Mouse (Mus musculus): ENCODE data around the gene Gm10840. TPM values are rescaled to one million over a fixed set of nuclear protein-coding genes. Genes with fewer than 3 reads are reported as not detected.
A peak's percentile ranks its signal among the peaks of the same experiment; 100 is the strongest.
"Not testable (repeated sequence)": the region's sequence is repeated elsewhere in the genome, so short reads cannot be mapped to it uniquely, and the experiment has no call there.

The Gm10840 gene
- polyA plus RNA-seq, 1 experiment from 2014 or later: not detected

- no peak for ATAC-seq (replicated peaks; ENCODE audit: extremely low read depth, insufficient read depth, low FRiP score)
- 51% methylated on average over 5 of the region's 5 CpGs for WGBS
- peak overlapping the region; percentile 57 for H3K4me3 ChIP-seq (ENCODE audit: low read length)
- H3K9ac ChIP-seq (ENCODE audit: low read length): peak overlapping the region; percentile 70
- H3K4me2 ChIP-seq (ENCODE audit: low read depth, low read length): peak overlapping the region; percentile 73
- H3K9me3 ChIP-seq (replicated peaks; ENCODE audit: control insufficient read depth, low read length): no peaks in the 10 kb centered on the region
- no peaks in the 10 kb centered on the region; the same call in 1 of the 2 replicates for H3K36me3 ChIP-seq (ENCODE audit: control insufficient read depth, insufficient read depth)
- no peak overlapping the region for H3K27ac ChIP-seq (ENCODE audit: low read length)
- H3K27me3 ChIP-seq (ENCODE audit: control insufficient read depth, insufficient read depth, low read length): no peaks in the 10 kb centered on the region
- peaks cover 13% of the 10 kb centered on the region for H3K4me1 ChIP-seq (ENCODE audit: control insufficient read depth, insufficient read depth, low read length)
Observed at GRCm38 (mm10) chr11:106192241-106192640, 31.6 kb downstream of the Gm10840 start.

GRCm38 (mm10) chr11:106192657-106193370 lies 32.2 kb downstream of the Gm10840 start:
- no peaks in the 10 kb centered on the region for H3K27me3 ChIP-seq (ENCODE audit: control insufficient read depth, insufficient read depth, low read length)
- WGBS: 9% methylated on average over 19 of the region's 19 CpGs
- peak overlapping the region; percentile 73 for H3K4me2 ChIP-seq (ENCODE audit: low read depth, low read length)
- peak overlapping the region; percentile 70 for H3K9ac ChIP-seq (ENCODE audit: low read length)
- peak overlapping the region; percentile 57 for H3K27ac ChIP-seq (ENCODE audit: low read length)
- ATAC-seq (replicated peaks; ENCODE audit: extremely low read depth, insufficient read depth, low FRiP score): peak; percentile 52; the same call in 1 of the 2 replicates
- H3K36me3 ChIP-seq (ENCODE audit: control insufficient read depth, insufficient read depth): peaks cover 4% of the 10 kb centered on the region; the same call in 1 of the 2 replicates
- H3K4me1 ChIP-seq (ENCODE audit: control insufficient read depth, insufficient read depth, low read length): peaks cover 11% of the 10 kb centered on the region
- no peaks in the 10 kb centered on the region for H3K9me3 ChIP-seq (replicated peaks; ENCODE audit: control insufficient read depth, low read length)
- H3K4me3 ChIP-seq (ENCODE audit: low read length): peak overlapping the region; percentile 57

GRCm38 (mm10) chr11:106193371-106194154 lies 32.9 kb downstream of the Gm10840 start:
- peak; percentile 94 for ATAC-seq (replicated peaks; ENCODE audit: extremely low read depth, insufficient read depth, low FRiP score)
- peak overlapping the region; percentile 87 for H3K4me2 ChIP-seq (ENCODE audit: low read depth, low read length)
- H3K4me3 ChIP-seq (ENCODE audit: low read length): peak overlapping the region; percentile 57
- WGBS: under 1% methylated on average over 44 of the region's 44 CpGs
- H3K27me3 ChIP-seq (ENCODE audit: control insufficient read depth, insufficient read depth, low read length): no peaks in the 10 kb centered on the region
- peak overlapping the region; percentile 78 for H3K9ac ChIP-seq (ENCODE audit: low read length)
- no peaks in the 10 kb centered on the region for H3K9me3 ChIP-seq (replicated peaks; ENCODE audit: control insufficient read depth, low read length)
- H3K36me3 ChIP-seq (ENCODE audit: control insufficient read depth, insufficient read depth): peaks cover 4% of the 10 kb centered on the region; the same call in 1 of the 2 replicates
- peak overlapping the region; percentile 84 for H3K27ac ChIP-seq (ENCODE audit: low read length)
- peaks cover 11% of the 10 kb centered on the region for H3K4me1 ChIP-seq (ENCODE audit: control insufficient read depth, insufficient read depth, low read length)

DNA sequence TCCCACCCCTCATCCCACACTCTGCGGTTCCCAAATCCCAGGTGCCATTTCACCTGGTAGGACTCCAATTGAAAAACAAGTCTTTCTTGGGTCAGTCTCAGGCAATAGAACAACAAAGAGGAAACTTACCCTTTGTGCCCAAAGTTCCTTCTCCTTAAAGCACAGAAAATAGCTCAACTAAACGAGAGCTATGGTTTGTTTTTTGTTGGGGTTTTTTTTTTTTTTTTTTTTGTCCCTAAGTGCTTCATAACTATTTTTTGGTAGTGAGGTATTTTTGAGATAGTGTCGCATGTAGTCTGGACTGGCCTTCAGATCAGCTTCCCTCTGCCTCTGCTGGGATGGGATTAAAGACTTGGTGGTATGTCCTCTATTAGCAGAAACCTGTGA lies 33.5 kb downstream of the Gm10840 start:
- H3K36me3 ChIP-seq (ENCODE audit: control insufficient read depth, insufficient read depth): peaks cover 7% of the 10 kb centered on the region; the same call in 1 of the 2 replicates
- peaks cover 11% of the 10 kb centered on the region for H3K4me1 ChIP-seq (ENCODE audit: control insufficient read depth, insufficient read depth, low read length)
- peak overlapping the region; percentile 84 for H3K27ac ChIP-seq (ENCODE audit: low read length)
- peak overlapping the region; percentile 87 for H3K4me2 ChIP-seq (ENCODE audit: low read depth, low read length)
- ATAC-seq (replicated peaks; ENCODE audit: extremely low read depth, insufficient read depth, low FRiP score): no peak
- H3K27me3 ChIP-seq (ENCODE audit: control insufficient read depth, insufficient read depth, low read length): no peaks in the 10 kb centered on the region
- no peaks in the 10 kb centered on the region for H3K9me3 ChIP-seq (replicated peaks; ENCODE audit: control insufficient read depth, low read length)
- H3K9ac ChIP-seq (ENCODE audit: low read length): peak overlapping the region; percentile 78
- WGBS: 32% methylated on average over 3 of the region's 3 CpGs
- H3K4me3 ChIP-seq (ENCODE audit: low read length): peak overlapping the region; percentile 57

DNA sequence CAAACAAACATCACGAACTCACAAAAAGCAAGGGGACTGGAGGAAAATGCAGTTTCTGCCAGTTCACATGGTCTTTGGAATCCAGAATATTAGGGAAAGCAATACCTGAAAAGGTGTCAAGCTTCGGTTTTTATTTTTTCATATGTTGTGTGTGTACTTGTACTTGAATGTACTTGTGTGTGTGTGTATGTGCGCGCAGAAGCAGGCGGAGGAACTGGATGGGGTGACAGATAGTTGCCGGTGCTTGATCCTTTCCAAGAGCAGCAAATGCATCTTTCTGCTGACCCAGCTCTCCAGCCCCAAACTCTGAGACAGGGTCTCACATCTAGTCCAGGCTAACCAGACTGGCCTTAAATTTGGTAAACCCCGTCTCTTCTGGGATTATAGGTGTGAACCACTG lies 34.2 kb downstream of the Gm10840 start:
- Histone ChIP-seq H3K4me2 (ENCODE audit: low read depth, low read length) (no peak overlapping the region), H3K9ac (ENCODE audit: low read length) (no peak overlapping the region), H3K27me3 (ENCODE audit: control insufficient read depth, insufficient read depth, low read length) (no peaks in the 10 kb centered on the region), H3K9me3 (replicated peaks; ENCODE audit: control insufficient read depth, low read length) (no peaks in the 10 kb centered on the region), H3K36me3 (ENCODE audit: control insufficient read depth, insufficient read depth) (peaks cover 7% of the 10 kb centered on the region; the same call in 1 of the 2 replicates), H3K4me1 (ENCODE audit: control insufficient read depth, insufficient read depth, low read length) (peaks cover 11% of the 10 kb centered on the region), H3K4me3 (ENCODE audit: low read length) (no peak overlapping the region), H3K27ac (ENCODE audit: low read length) (peak overlapping the region; percentile 39; the same call in 1 of the 2 replicates)
- WGBS: 91% methylated on average over 7 of the region's 7 CpGs
- no peak for ATAC-seq (replicated peaks; ENCODE audit: extremely low read depth, insufficient read depth, low FRiP score)

GRCm38 (mm10) chr11:106195341-106195740 lies 34.7 kb downstream of the Gm10840 start:
- no peak for ATAC-seq (replicated peaks; ENCODE audit: extremely low read depth, insufficient read depth, low FRiP score)
- peaks cover 7% of the 10 kb centered on the region; the same call in 1 of the 2 replicates for H3K36me3 ChIP-seq (ENCODE audit: control insufficient read depth, insufficient read depth)
- H3K27me3 ChIP-seq (ENCODE audit: control insufficient read depth, insufficient read depth, low read length): no peaks in the 10 kb centered on the region
- H3K9me3 ChIP-seq (replicated peaks; ENCODE audit: control insufficient read depth, low read length): no peaks in the 10 kb centered on the region
- no peak overlapping the region for H3K4me2 ChIP-seq (ENCODE audit: low read depth, low read length)
- H3K27ac ChIP-seq (ENCODE audit: low read length): peak overlapping the region; percentile 39; the same call in 1 of the 2 replicates
- no peak overlapping the region for H3K9ac ChIP-seq (ENCODE audit: low read length)
- no peak overlapping the region for H3K4me3 ChIP-seq (ENCODE audit: low read length)
- H3K4me1 ChIP-seq (ENCODE audit: control insufficient read depth, insufficient read depth, low read length): peaks cover 11% of the 10 kb centered on the region

- Histone ChIP-seq H3K27me3 (ENCODE audit: control insufficient read depth, insufficient read depth, low read length) (no peaks in the 10 kb centered on the region), H3K4me1 (ENCODE audit: control insufficient read depth, insufficient read depth, low read length) (peaks cover 3% of the 10 kb centered on the region), H3K4me2 (ENCODE audit: low read depth, low read length) (no peak overlapping the region), H3K36me3 (ENCODE audit: control insufficient read depth, insufficient read depth) (peaks cover 29% of the 10 kb centered on the region), H3K9ac (ENCODE audit: low read length) (no peak overlapping the region), H3K4me3 (ENCODE audit: low read length) (no peak overlapping the region), H3K9me3 (replicated peaks; ENCODE audit: control insufficient read depth, low read length) (no peaks in the 10 kb centered on the region), H3K27ac (ENCODE audit: low read length) (no peak overlapping the region)
- ATAC-seq (replicated peaks; ENCODE audit: extremely low read depth, insufficient read depth, low FRiP score): no peak
- WGBS: 80% methylated on average over 4 of the region's 4 CpGs
Observed at GRCm38 (mm10) chr11:106198277-106198676, 37.6 kb downstream of the Gm10840 start.

- not testable (repeated sequence) for H3K4me3 ChIP-seq (ENCODE audit: low read length); H3K4me1 ChIP-seq (ENCODE audit: control insufficient read depth, insufficient read depth, low read length); H3K27me3 ChIP-seq (ENCODE audit: control insufficient read depth, insufficient read depth, low read length); ATAC-seq (replicated peaks; ENCODE audit: extremely low read depth, insufficient read depth, low FRiP score); H3K9me3 ChIP-seq (replicated peaks; ENCODE audit: control insufficient read depth, low read length); H3K27ac ChIP-seq (ENCODE audit: low read length); H3K4me2 ChIP-seq (ENCODE audit: low read depth, low read length); H3K9ac ChIP-seq (ENCODE audit: low read length)
- H3K36me3 ChIP-seq (ENCODE audit: control insufficient read depth, insufficient read depth): peaks cover 42% of the 10 kb centered on the region
- WGBS: 93% methylated on average over 7 of the region's 7 CpGs
Observed at GRCm38 (mm10) chr11:106199997-106200396, 39.3 kb downstream of the Gm10840 start.

GRCm38 (mm10) chr11:106200756-106201155 lies 40.1 kb downstream of the Gm10840 start:
- no peak overlapping the region for H3K9ac ChIP-seq (ENCODE audit: low read length)
- H3K27ac ChIP-seq (ENCODE audit: low read length): no peak overlapping the region; the same call in 1 of the 2 replicates
- H3K9me3 ChIP-seq (replicated peaks; ENCODE audit: control insufficient read depth, low read length): no peaks in the 10 kb centered on the region
- no peaks in the 10 kb centered on the region for H3K4me1 ChIP-seq (ENCODE audit: control insufficient read depth, insufficient read depth, low read length)
- ATAC-seq (replicated peaks; ENCODE audit: extremely low read depth, insufficient read depth, low FRiP score): no peak
- 60% methylated on average over 6 of the region's 6 CpGs for WGBS
- peaks cover 47% of the 10 kb centered on the region for H3K36me3 ChIP-seq (ENCODE audit: control insufficient read depth, insufficient read depth)
- H3K4me2 ChIP-seq (ENCODE audit: low read depth, low read length): no peak overlapping the region
- H3K27me3 ChIP-seq (ENCODE audit: control insufficient read depth, insufficient read depth, low read length): no peaks in the 10 kb centered on the region
- H3K4me3 ChIP-seq (ENCODE audit: low read length): no peak overlapping the region
